Mouse (Mus musculus) lung, embryonic 16.5 days (tissue): Measurements from ENCODE around the gene Bcl11a. TPM values are rescaled to one million over a fixed set of nuclear protein-coding genes. Genes with fewer than 3 reads are reported as not detected.

ENCODE experiments used
- ATAC-seq: fragments of 200-750 bp; cut with Nextera tagmentation; 2 replicates; pipeline ENCODE4 v1.8.0; 2017; ENCODE audit warnings: low read depth, mild to moderate bottlenecking, moderate library complexity
- H3K27ac ChIP-seq: fragments of 300-500 bp; sonication (generic); 2 replicates; pipeline ENCODE4 v1.5.1; 2014; ENCODE audit warnings: mild to moderate bottlenecking, control low read depth, low read length
- H3K27me3 ChIP-seq: fragments of 300-500 bp; sonication (generic); 2 replicates; pipeline ENCODE4 v1.6.1; 2014; ENCODE audit warnings: low read depth, low read length, mixed read lengths; ENCODE audit not compliant: control insufficient read depth, insufficient read depth
- H3K36me3 ChIP-seq: fragments of 300-500 bp; sonication (generic); 2 replicates; pipeline ENCODE4 v1.6.1; 2014; ENCODE audit warnings: low read length; ENCODE audit not compliant: control insufficient read depth, insufficient read depth
- H3K4me1 ChIP-seq: fragments of 300-500 bp; sonication (generic); replicated peaks from 2 replicates; pipeline ENCODE4 v1.6.1; 2014; ENCODE audit warnings: low read length, mixed read lengths; ENCODE audit not compliant: control insufficient read depth, insufficient read depth
- H3K4me2 ChIP-seq: fragments of 300-500 bp; sonication (generic); 2 replicates; pipeline ENCODE4 v1.6.1; 2014; ENCODE audit warnings: low read depth, low read length, control low read depth
- H3K4me3 ChIP-seq: fragments of 300-500 bp; sonication (generic); 2 replicates; pipeline ENCODE4 v1.5.1; 2014; ENCODE audit warnings: mild to moderate bottlenecking, low read length, control low read depth
- H3K9ac ChIP-seq: fragments of 300-500 bp; sonication (generic); 2 replicates; pipeline ENCODE4 v1.6.1; 2014; ENCODE audit warnings: low read length, control low read depth
- H3K9me3 ChIP-seq: fragments of 300-500 bp; sonication (generic); 2 replicates; pipeline ENCODE4 v1.6.1; 2016; ENCODE audit warnings: low read length; ENCODE audit not compliant: control insufficient read depth
- WGBS: fragments of 180-500 bp; shearing (Covaris S2); extraction: QIAGEN DNeasy Blood & Tissue Kit; methylation state at CpG from one replicate; pipeline ENCODE4 v1.1.7; 2014; 5-methylcytosine and 5-hydroxymethylcytosine counted together
- polyA plus RNA-seq: library from polyadenylated mRNA; unstranded; fragments of >200 nt; fragmentation: Nextera tagmentation; extraction: Ambion mirVana; gene quantifications from 2 replicates; pipeline ENCODE4 v1.2.1, GENCODE M21; 2015

Gene Bcl11a
- polyA plus RNA-seq, 1 experiment from 2014 or later: 15.3 TPM

DNA sequence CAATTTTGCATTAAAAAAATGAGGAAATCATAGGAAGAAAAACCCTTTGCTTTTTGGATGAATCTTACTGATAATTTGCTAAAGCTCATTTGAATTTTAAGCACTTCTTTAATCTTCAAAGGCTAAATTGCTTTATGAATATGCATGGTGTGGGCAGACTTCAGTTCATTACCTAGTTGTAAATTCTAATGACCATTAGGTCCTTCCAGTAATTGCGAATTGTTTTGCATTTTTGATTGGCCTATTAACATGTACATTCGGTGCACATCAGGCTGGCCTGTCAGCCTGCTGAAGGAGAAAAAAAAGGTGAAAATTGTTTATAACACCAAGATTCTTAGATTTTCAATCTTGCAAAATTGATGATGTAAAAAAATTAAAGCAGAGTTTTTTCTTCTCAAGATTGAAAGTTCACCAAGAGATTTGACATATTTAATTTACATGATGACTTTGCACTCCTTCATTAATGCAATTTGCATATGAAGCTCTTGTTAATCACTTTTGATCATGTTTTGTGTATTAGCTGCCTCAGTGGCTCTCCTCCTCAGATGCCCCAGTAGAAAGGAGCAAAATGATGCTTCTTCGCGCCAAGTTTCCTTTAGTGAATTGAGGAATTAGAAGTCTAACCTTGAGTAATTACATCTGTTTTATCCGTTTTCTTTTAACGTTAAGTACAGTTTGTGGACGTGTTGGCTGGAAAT is 17.9 kb downstream of the Bcl11a start:
- no peak overlapping the region for H3K27ac ChIP-seq
- peaks cover 28% of the 10 kb centered on the region for H3K4me1 ChIP-seq
- H3K9ac ChIP-seq: no peak overlapping the region
- no peak overlapping the region for H3K4me3 ChIP-seq
- no peak overlapping the region; the same call in 1 of the 2 replicates for H3K4me2 ChIP-seq
- no peak for ATAC-seq
- H3K36me3 ChIP-seq: no peaks in the 10 kb centered on the region
- H3K27me3 ChIP-seq: no peaks in the 10 kb centered on the region
- 83% methylated on average over 7 of the region's 7 CpGs for whole genome bisulfite sequencing
- H3K9me3 ChIP-seq: no peaks in the 10 kb centered on the region

DNA sequence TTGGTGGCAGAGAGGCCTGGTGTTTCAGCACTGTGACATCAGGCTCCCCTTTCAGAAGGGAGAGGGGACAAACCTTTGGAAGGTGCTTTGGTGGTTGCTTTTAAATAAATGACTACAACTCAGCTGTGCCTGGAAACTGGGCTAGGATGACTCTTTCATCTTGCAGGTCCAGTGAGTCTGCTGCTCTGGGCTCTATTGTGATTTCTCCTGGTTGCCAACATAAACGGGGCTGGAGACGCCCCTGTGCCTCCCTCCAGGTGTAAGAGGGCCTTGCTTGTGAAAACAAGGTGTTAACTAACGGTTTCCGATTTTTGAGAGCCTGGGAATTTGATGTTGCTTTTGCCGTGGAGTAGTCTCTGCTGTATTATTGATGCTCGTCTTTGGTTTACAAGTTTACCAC is 18.6 kb downstream of the Bcl11a start:
- no peak overlapping the region for H3K4me3 ChIP-seq
- H3K9me3 ChIP-seq: no peaks in the 10 kb centered on the region
- ATAC-seq: no peak
- WGBS: 52% methylated on average over 6 of the region's 6 CpGs
- H3K36me3 ChIP-seq: no peaks in the 10 kb centered on the region
- H3K9ac ChIP-seq: no peak overlapping the region
- H3K27ac ChIP-seq: no peak overlapping the region
- no peaks in the 10 kb centered on the region for H3K27me3 ChIP-seq
- peaks cover 28% of the 10 kb centered on the region for H3K4me1 ChIP-seq
- H3K4me2 ChIP-seq: no peak overlapping the region

DNA sequence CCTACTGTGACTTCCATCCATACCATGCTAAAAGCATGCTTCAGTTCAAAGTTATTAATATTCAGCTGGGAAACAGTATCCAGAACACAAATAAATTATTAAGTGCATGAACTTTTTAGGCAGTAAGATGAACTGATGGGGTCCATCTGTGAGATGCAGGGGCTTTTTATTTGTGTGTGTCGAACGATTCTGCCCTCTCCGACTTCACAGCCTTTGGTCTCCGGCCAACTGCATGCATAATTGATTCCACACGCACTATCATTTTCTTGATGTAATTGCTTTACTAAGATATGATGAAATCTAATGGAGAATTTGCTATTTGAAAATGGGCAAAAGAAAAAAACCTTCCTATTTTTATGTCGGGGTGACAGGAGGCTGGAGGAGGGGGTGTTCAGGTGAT is 19.2 kb downstream of the Bcl11a start:
- H3K36me3 ChIP-seq: no peaks in the 10 kb centered on the region
- H3K9ac ChIP-seq: no peak overlapping the region
- H3K27ac ChIP-seq: no peak overlapping the region
- H3K4me1 ChIP-seq: peaks cover 25% of the 10 kb centered on the region
- no peak overlapping the region for H3K4me2 ChIP-seq
- ATAC-seq: no peak
- no peaks in the 10 kb centered on the region for H3K9me3 ChIP-seq
- no peaks in the 10 kb centered on the region for H3K27me3 ChIP-seq
- 55% methylated on average over 6 of the region's 6 CpGs for WGBS
- H3K4me3 ChIP-seq: no peak overlapping the region

DNA sequence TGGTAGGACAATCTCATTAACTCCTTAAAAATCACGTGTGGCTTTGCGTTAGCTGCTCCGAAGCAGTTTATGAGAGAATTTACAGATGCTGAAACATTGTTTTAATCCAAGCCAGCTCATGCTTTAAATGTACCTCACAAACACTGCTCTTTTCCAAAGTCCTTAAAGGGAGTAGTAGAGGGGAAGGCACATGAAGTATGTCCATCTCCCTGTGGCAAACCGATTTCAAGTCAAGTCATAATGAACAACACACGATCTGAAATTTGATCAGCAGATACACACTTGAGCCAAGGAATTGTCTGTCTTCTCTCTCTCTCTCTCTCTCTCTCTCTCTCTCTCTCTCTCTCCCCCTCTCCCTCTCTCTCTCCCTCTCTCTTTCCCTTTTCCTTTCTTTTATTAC is 20.2 kb downstream of the Bcl11a start:
- no peak overlapping the region for H3K9ac ChIP-seq
- H3K4me1 ChIP-seq: peaks cover 25% of the 10 kb centered on the region
- H3K27ac ChIP-seq: no peak overlapping the region
- H3K4me3 ChIP-seq: no peak overlapping the region
- H3K9me3 ChIP-seq: no peaks in the 10 kb centered on the region
- 63% methylated on average over 5 of the region's 5 CpGs for WGBS
- no peaks in the 10 kb centered on the region for H3K27me3 ChIP-seq
- H3K36me3 ChIP-seq: no peaks in the 10 kb centered on the region
- no peak overlapping the region for H3K4me2 ChIP-seq
- ATAC-seq: no peak

DNA sequence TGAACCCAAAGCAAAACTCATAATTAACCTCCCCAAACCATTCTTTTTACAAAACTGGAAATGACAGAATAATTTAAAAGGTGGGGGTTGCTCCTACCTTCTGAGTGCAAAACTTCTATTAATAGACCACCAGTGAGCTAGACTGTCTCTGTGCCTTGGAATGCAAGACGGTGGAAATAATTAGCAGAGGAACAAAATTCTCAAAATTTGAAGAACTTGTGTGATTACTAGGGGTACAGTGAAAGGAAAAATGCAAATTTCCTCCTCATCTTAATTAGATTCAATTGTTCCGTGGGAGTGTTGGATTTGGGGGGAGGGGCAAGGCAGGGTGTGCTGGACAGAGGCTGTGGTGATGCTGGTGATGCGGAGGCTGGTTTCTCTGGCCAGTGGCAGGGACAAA is 20.8 kb downstream of the Bcl11a start:
- ATAC-seq: no peak
- Histone ChIP-seq H3K36me3 (no peaks in the 10 kb centered on the region), H3K27me3 (no peaks in the 10 kb centered on the region), H3K9ac (no peak overlapping the region), H3K4me2 (no peak overlapping the region), H3K27ac (no peak overlapping the region), H3K4me3 (no peak overlapping the region), H3K9me3 (no peaks in the 10 kb centered on the region), H3K4me1 (peaks cover 28% of the 10 kb centered on the region)
- 63% methylated on average over 3 of the region's 3 CpGs for WGBS

DNA sequence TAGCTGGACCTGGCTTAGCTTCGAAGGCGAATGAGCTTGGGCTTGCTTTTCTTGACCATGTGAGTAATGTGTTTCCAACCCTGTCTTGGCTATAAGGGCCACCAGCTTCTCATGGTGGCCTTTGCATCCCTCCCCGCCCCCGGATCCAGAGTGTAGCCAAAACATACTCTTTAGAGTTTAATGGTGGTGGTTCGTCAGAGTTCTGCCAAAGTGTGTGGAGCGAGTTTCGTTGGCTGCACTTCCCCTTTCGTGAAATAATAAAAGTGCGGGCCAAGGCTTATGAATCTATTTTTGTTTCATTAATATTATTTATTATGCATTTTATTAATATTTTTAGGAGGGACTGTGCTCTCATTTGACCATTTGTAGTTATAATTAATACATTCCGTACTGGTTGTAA is 21.4 kb downstream of the Bcl11a start:
- 68% methylated on average over 10 of the region's 10 CpGs for WGBS
- H3K27me3 ChIP-seq: no peaks in the 10 kb centered on the region

DNA sequence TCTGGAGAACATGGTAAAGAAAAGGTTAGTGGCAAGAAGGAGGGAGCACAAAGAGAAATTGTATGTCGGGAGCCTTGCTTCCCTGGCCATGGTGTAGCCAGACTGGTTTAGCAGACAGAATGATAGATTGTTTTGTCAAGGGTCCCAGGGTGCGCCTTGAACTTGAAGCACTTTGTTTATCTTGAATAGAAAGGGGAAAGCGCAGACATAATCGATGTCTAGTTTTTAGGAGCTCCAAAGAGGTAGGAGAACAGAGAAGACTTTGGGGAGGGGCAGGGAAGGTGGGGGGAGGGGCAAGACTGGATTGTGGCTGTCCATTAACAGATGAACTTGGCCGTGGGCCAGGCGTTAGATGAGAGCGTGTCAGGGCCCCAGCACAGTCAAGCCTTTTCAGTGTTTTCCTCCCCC is 22.0 kb downstream of the Bcl11a start:
- H3K4me1 ChIP-seq: peaks cover 23% of the 10 kb centered on the region
- H3K9me3 ChIP-seq: no peaks in the 10 kb centered on the region
- no peak overlapping the region for H3K27ac ChIP-seq
- 7% methylated on average over 7 of the region's 7 CpGs for WGBS
- no peak overlapping the region for H3K4me3 ChIP-seq
- no peaks in the 10 kb centered on the region for H3K36me3 ChIP-seq
- no peak overlapping the region for H3K4me2 ChIP-seq
- ATAC-seq: peak; percentile 65
- no peaks in the 10 kb centered on the region for H3K27me3 ChIP-seq
- no peak overlapping the region for H3K9ac ChIP-seq

More for the DNA sequence above, 21.4 kb downstream of the Bcl11a start:
- H3K4me1 ChIP-seq: peaks cover 26% of the 10 kb centered on the region
- no peak for ATAC-seq
- no peak overlapping the region for H3K4me3 ChIP-seq
- no peak overlapping the region for H3K9ac ChIP-seq
- H3K4me2 ChIP-seq: no peak overlapping the region
- no peaks in the 10 kb centered on the region for H3K36me3 ChIP-seq
- H3K9me3 ChIP-seq: no peaks in the 10 kb centered on the region
- H3K27ac ChIP-seq: no peak overlapping the region

DNA sequence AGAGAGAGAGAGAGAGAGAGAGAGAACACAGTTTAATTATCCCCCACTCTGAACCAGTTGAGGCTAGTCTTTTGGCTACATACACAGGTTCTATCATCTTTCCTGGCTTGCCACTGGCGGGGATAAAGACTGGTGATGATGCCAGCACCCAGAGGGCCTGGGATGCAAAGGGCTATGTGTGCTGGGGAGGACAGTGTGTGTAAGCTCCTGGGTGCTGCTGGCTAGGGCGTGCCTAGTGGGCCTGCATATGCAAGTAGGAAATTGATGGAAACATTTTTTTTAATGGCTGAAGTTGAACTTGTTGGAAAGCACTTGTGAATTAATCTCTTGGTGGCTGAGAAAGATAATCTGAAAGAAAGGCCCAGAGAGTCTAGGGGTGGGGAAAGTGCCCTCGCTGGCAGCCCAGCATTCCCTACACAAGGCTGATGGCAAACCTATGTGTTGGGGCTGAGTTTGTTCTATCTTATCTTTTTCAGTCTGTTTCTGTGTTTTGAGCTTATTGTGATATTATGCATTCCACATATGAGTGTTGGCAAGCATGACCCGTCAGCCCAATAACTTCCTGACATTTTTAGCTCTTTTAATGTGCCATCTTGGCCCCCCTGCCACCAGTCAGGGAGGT is 22.7 kb downstream of the Bcl11a start:
- no peak overlapping the region; the same call in 1 of the 2 replicates for H3K27ac ChIP-seq
- H3K4me2 ChIP-seq: no peak overlapping the region
- ATAC-seq: peak; percentile 45; the same call in 1 of the 2 replicates
- no peak overlapping the region for H3K4me3 ChIP-seq
- H3K27me3 ChIP-seq: no peaks in the 10 kb centered on the region
- H3K9me3 ChIP-seq: no peaks in the 10 kb centered on the region
- H3K9ac ChIP-seq: no peak overlapping the region
- H3K4me1 ChIP-seq: peaks cover 18% of the 10 kb centered on the region
- 61% methylated on average over 4 of the region's 4 CpGs for WGBS
- no peaks in the 10 kb centered on the region for H3K36me3 ChIP-seq

DNA sequence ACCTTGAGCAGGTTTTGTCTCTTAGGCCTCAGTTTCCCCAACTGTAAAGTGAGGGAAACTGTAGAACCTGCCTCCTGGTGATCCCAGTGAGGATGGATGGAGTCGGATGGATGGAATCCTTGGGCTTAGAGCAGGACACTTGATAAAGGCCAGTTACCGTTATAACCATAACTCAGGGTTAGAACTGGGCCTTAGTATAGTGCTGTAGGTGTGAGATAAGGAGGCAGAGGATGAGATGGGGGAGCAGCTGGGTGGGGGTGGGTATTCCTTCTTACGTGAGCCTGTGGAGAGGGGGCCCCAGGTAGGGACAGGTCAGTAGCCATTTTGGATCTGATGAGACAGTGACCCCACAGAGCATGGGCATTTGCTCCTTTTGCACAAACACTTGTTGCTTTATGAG is 23.8 kb downstream of the Bcl11a start:
- peaks cover 18% of the 10 kb centered on the region for H3K4me1 ChIP-seq
- no peak overlapping the region for H3K4me3 ChIP-seq
- H3K36me3 ChIP-seq: no peaks in the 10 kb centered on the region
- H3K9me3 ChIP-seq: no peaks in the 10 kb centered on the region
- H3K27ac ChIP-seq: no peak overlapping the region
- H3K27me3 ChIP-seq: no peaks in the 10 kb centered on the region
- H3K4me2 ChIP-seq: no peak overlapping the region
- ATAC-seq: no peak
- H3K9ac ChIP-seq: no peak overlapping the region
- WGBS: 89% methylated on average over 3 of the region's 3 CpGs
